Mouse (Mus musculus): Measurements from ENCODE around the gene Slc38a11.
A peak's percentile ranks its signal among the peaks of the same experiment; 100 is the strongest.

- peak; percentile 80 for TF ChIP-seq CTCF (IDR thresholded peaks at IDR 0.05)
- no peak for TF ChIP-seq POLR2A (IDR thresholded peaks at IDR 0.05; ENCODE audit: insufficient read depth, low read depth, low read length)
- no peak for TF ChIP-seq EP300 (IDR thresholded peaks at IDR 0.05; ENCODE audit: insufficient read depth, low read depth, low read length)
These were observed 32.3 kb upstream of the Slc38a11 start for GRCm38 (mm10) chr2:65396128-65396527.
